Mouse (Mus musculus): ENCODE data around the gene Dclk2. TPM values are rescaled to one million over a fixed set of nuclear protein-coding genes. Genes with fewer than 3 reads are reported as not detected.

Dclk2 gene
- polyA plus RNA-seq, 1 experiment from 2014 or later, result 68.7 TPM

GRCm38 (mm10) chr3:86921181-86921975, 726 bp upstream of the Dclk2 start:
- H3K4me1 ChIP-seq, result peaks cover 26% of the 10 kb centered on the region
- WGBS, result 70% methylated on average over 18 of the region's 18 CpGs
- peak overlapping the region; percentile 62 for H3K4me2 ChIP-seq (replicated peaks)
- no peaks in the 10 kb centered on the region for H3K9me3 ChIP-seq
- H3K9ac ChIP-seq (replicated peaks), result no peak overlapping the region
- H3K4me3 ChIP-seq, result peak overlapping the region; percentile 75; the same call in 1 of the 2 replicates
- H3K36me3 ChIP-seq, result peaks cover 12% of the 10 kb centered on the region; the same call in 1 of the 2 replicates
- H3K27me3 ChIP-seq, result no peaks in the 10 kb centered on the region; the same call in 1 of the 2 replicates
- no peak overlapping the region for H3K27ac ChIP-seq (replicated peaks)
- no peak for ATAC-seq (ENCODE audit: low FRiP score, low read depth)

- peak; percentile 57 for ATAC-seq (ENCODE audit: low FRiP score, low read depth)
- Histone ChIP-seq H3K9ac (replicated peaks) (peak overlapping the region; percentile 87), H3K4me2 (replicated peaks) (peak overlapping the region; percentile 62), H3K4me3 (peak overlapping the region; percentile 75), H3K4me1 (peaks cover 35% of the 10 kb centered on the region), H3K27ac (replicated peaks) (peak overlapping the region; percentile 94), H3K36me3 (peaks cover 17% of the 10 kb centered on the region; the same call in 1 of the 2 replicates), H3K27me3 (no peaks in the 10 kb centered on the region; the same call in 1 of the 2 replicates), H3K9me3 (no peaks in the 10 kb centered on the region)
- WGBS, result under 1% methylated on average over 61 of the region's 61 CpGs
These were observed 860 bp downstream of the Dclk2 start for GRCm38 (mm10) chr3:86919641-86920342.

GRCm38 (mm10) chr3:86917048-86917447, 3.6 kb downstream of the Dclk2 start:
- WGBS, result 95% methylated on average over 5 of the region's 5 CpGs
- H3K4me2 ChIP-seq (replicated peaks), result no peak overlapping the region

GRCm38 (mm10) chr3:86916626-86917025, 4.0 kb downstream of the Dclk2 start:
- H3K4me2 ChIP-seq (replicated peaks), result 0 out of 2 replicates have a peak overlapping the region, but pooled peaks have one; percentile 8
- H3K4me1 ChIP-seq, result peaks cover 39% of the 10 kb centered on the region
- H3K36me3 ChIP-seq, result peaks cover 17% of the 10 kb centered on the region; the same call in 1 of the 2 replicates
- ATAC-seq (ENCODE audit: low FRiP score, low read depth), result no peak
- H3K27ac ChIP-seq (replicated peaks), result no peak overlapping the region
- WGBS, result 92% methylated on average over 4 of the region's 4 CpGs
- H3K4me3 ChIP-seq, result no peak overlapping the region
- no peaks in the 10 kb centered on the region for H3K27me3 ChIP-seq
- H3K9ac ChIP-seq (replicated peaks), result no peak overlapping the region
- no peaks in the 10 kb centered on the region for H3K9me3 ChIP-seq

More at GRCm38 (mm10) chr3:86917048-86917447, 3.6 kb downstream of the Dclk2 start:
- no peak for ATAC-seq (ENCODE audit: low FRiP score, low read depth)
- Histone ChIP-seq H3K4me3 (no peak overlapping the region), H3K27me3 (no peaks in the 10 kb centered on the region; the same call in 1 of the 2 replicates), H3K27ac (replicated peaks) (no peak overlapping the region), H3K4me1 (peaks cover 39% of the 10 kb centered on the region), H3K36me3 (peaks cover 17% of the 10 kb centered on the region; the same call in 1 of the 2 replicates), H3K9ac (replicated peaks) (no peak overlapping the region), H3K9me3 (no peaks in the 10 kb centered on the region)

GRCm38 (mm10) chr3:86915291-86915690, 5.4 kb downstream of the Dclk2 start:
- Histone ChIP-seq H3K36me3 (peaks cover 17% of the 10 kb centered on the region; the same call in 1 of the 2 replicates), H3K9ac (replicated peaks) (no peak overlapping the region), H3K9me3 (no peaks in the 10 kb centered on the region), H3K4me1 (peaks cover 39% of the 10 kb centered on the region), H3K27ac (replicated peaks) (no peak overlapping the region), H3K27me3 (no peaks in the 10 kb centered on the region), H3K4me3 (no peak overlapping the region), H3K4me2 (replicated peaks) (no peak overlapping the region)
- WGBS, result 49% methylated on average over 13 of the region's 13 CpGs
- ATAC-seq (ENCODE audit: low FRiP score, low read depth), result no peak

GRCm38 (mm10) chr3:86914316-86914715, 6.3 kb downstream of the Dclk2 start:
- Histone ChIP-seq H3K27ac (replicated peaks) (no peak overlapping the region), H3K36me3 (peaks cover 17% of the 10 kb centered on the region; the same call in 1 of the 2 replicates), H3K4me1 (peaks cover 39% of the 10 kb centered on the region), H3K9ac (replicated peaks) (no peak overlapping the region), H3K4me2 (replicated peaks) (no peak overlapping the region), H3K9me3 (no peaks in the 10 kb centered on the region), H3K27me3 (no peaks in the 10 kb centered on the region), H3K4me3 (no peak overlapping the region)
- ATAC-seq (ENCODE audit: low FRiP score, low read depth), result no peak
- 70% methylated on average over 3 of the region's 3 CpGs for WGBS

- Histone ChIP-seq H3K4me3 (no peak overlapping the region), H3K9ac (replicated peaks) (no peak overlapping the region), H3K4me2 (replicated peaks) (no peak overlapping the region), H3K9me3 (peaks cover 4% of the 10 kb centered on the region; the same call in 1 of the 2 replicates), H3K27ac (replicated peaks) (no peak overlapping the region), H3K4me1 (peaks cover 3% of the 10 kb centered on the region; the same call in 1 of the 2 replicates), H3K27me3 (no peaks in the 10 kb centered on the region), H3K36me3 (peaks cover 19% of the 10 kb centered on the region)
- WGBS, result 92% methylated on average over 5 of the region's 5 CpGs
- ATAC-seq (ENCODE audit: low FRiP score, low read depth), result no peak
These were observed 22.3 kb downstream of the Dclk2 start for GRCm38 (mm10) chr3:86898366-86898765.

- H3K27ac ChIP-seq (replicated peaks), result no peak overlapping the region
- H3K4me2 ChIP-seq (replicated peaks), result no peak overlapping the region
- peaks cover 4% of the 10 kb centered on the region; the same call in 1 of the 2 replicates for H3K9me3 ChIP-seq
- H3K9ac ChIP-seq (replicated peaks), result no peak overlapping the region
- H3K36me3 ChIP-seq, result peaks cover 15% of the 10 kb centered on the region
- H3K4me3 ChIP-seq, result no peak overlapping the region
- peaks cover 3% of the 10 kb centered on the region; the same call in 1 of the 2 replicates for H3K4me1 ChIP-seq
- ATAC-seq (ENCODE audit: low FRiP score, low read depth), result no peak
- no peaks in the 10 kb centered on the region for H3K27me3 ChIP-seq
- 47% methylated on average over 8 of the region's 8 CpGs for WGBS
These were observed 23.1 kb downstream of the Dclk2 start for GRCm38 (mm10) chr3:86897551-86897950.

GRCm38 (mm10) chr3:86897066-86897465, 23.6 kb downstream of the Dclk2 start:
- Histone ChIP-seq H3K4me2 (replicated peaks) (no peak overlapping the region), H3K27me3 (no peaks in the 10 kb centered on the region), H3K9ac (replicated peaks) (no peak overlapping the region), H3K36me3 (peaks cover 11% of the 10 kb centered on the region), H3K9me3 (peaks cover 4% of the 10 kb centered on the region; the same call in 1 of the 2 replicates), H3K4me1 (peaks cover 3% of the 10 kb centered on the region; the same call in 1 of the 2 replicates), H3K27ac (replicated peaks) (no peak overlapping the region), H3K4me3 (no peak overlapping the region)
- no peak for ATAC-seq (ENCODE audit: low FRiP score, low read depth)
- 88% methylated on average over 9 of the region's 9 CpGs for WGBS

GRCm38 (mm10) chr3:86894491-86894890, 26.2 kb downstream of the Dclk2 start:
- Histone ChIP-seq H3K4me1 (peaks cover 8% of the 10 kb centered on the region), H3K4me3 (no peak overlapping the region), H3K9ac (replicated peaks) (no peak overlapping the region), H3K9me3 (no peaks in the 10 kb centered on the region), H3K36me3 (no peaks in the 10 kb centered on the region), H3K27ac (replicated peaks) (no peak overlapping the region), H3K4me2 (replicated peaks) (no peak overlapping the region), H3K27me3 (no peaks in the 10 kb centered on the region)
- ATAC-seq (ENCODE audit: low FRiP score, low read depth), result no peak
- 91% methylated on average over 2 of the region's 2 CpGs for WGBS

GRCm38 (mm10) chr3:86887512-86887911, 33.1 kb downstream of the Dclk2 start:
- H3K36me3 ChIP-seq, result peaks cover 3% of the 10 kb centered on the region; the same call in 1 of the 2 replicates
- H3K9ac ChIP-seq (replicated peaks), result no peak overlapping the region
- H3K27me3 ChIP-seq, result no peaks in the 10 kb centered on the region
- no peak for ATAC-seq (ENCODE audit: low FRiP score, low read depth)
- H3K9me3 ChIP-seq, result no peaks in the 10 kb centered on the region
- H3K4me1 ChIP-seq, result peaks cover 10% of the 10 kb centered on the region
- no peak overlapping the region for H3K4me3 ChIP-seq
- no peak overlapping the region for H3K27ac ChIP-seq (replicated peaks)
- no peak overlapping the region for H3K4me2 ChIP-seq (replicated peaks)

GRCm38 (mm10) chr3:86885180-86885579, 35.5 kb downstream of the Dclk2 start:
- H3K27ac ChIP-seq (replicated peaks), result no peak overlapping the region
- no peak overlapping the region for H3K4me3 ChIP-seq
- H3K36me3 ChIP-seq, result peaks cover 3% of the 10 kb centered on the region; the same call in 1 of the 2 replicates
- H3K4me2 ChIP-seq (replicated peaks), result no peak overlapping the region
- H3K27me3 ChIP-seq, result no peaks in the 10 kb centered on the region
- ATAC-seq (ENCODE audit: low FRiP score, low read depth), result no peak
- H3K9me3 ChIP-seq, result no peaks in the 10 kb centered on the region
- H3K9ac ChIP-seq (replicated peaks), result no peak overlapping the region
- H3K4me1 ChIP-seq, result peaks cover 10% of the 10 kb centered on the region
- WGBS, result 94% methylated on average over 5 of the region's 5 CpGs

All from midbrain, embryonic 12.5 days (tissue).